Mouse (Mus musculus) intestine, embryonic 15.5 days (tissue): ENCODE results near the gene Rpp38. TPM values are rescaled to one million over a fixed set of nuclear protein-coding genes. Genes with fewer than 3 reads are reported as not detected.

Source experiments
- ATAC-seq: fragments of 200-750 bp; cut with Nextera tagmentation; 2 replicates; pipeline ENCODE4 v1.8.0; 2017; ENCODE audit warnings: moderate TSS enrichment, moderate library complexity
- H3K27ac ChIP-seq: fragments of 300-500 bp; sonication (generic); 2 replicates; pipeline ENCODE4 v1.5.1; 2015; ENCODE audit warnings: mild to moderate bottlenecking, inconsistent platforms
- H3K27me3 ChIP-seq: fragments of 300-500 bp; sonication (generic); replicated peaks from 2 replicates; pipeline ENCODE4 v1.6.1; 2015; ENCODE audit warnings: inconsistent platforms
- H3K36me3 ChIP-seq: fragments of 300-500 bp; sonication (generic); 2 replicates; pipeline ENCODE4 v1.6.1; 2015; ENCODE audit warnings: inconsistent platforms
- H3K4me1 ChIP-seq: fragments of 300-500 bp; sonication (generic); replicated peaks from 2 replicates; pipeline ENCODE4 v1.6.1; 2015; ENCODE audit warnings: inconsistent platforms
- H3K4me2 ChIP-seq: fragments of 300-500 bp; sonication (generic); replicated peaks from 2 replicates; pipeline ENCODE4 v1.6.1; 2015; ENCODE audit warnings: mild to moderate bottlenecking, inconsistent platforms
- H3K4me3 ChIP-seq: fragments of 300-500 bp; sonication (generic); replicated peaks from 2 replicates; pipeline ENCODE4 v1.5.1; 2015; ENCODE audit warnings: inconsistent platforms
- H3K9ac ChIP-seq: fragments of 300-500 bp; sonication (generic); 2 replicates; pipeline ENCODE4 v1.6.1; 2015; ENCODE audit warnings: inconsistent platforms
- H3K9me3 ChIP-seq: fragments of 300-500 bp; sonication (generic); 2 replicates; pipeline ENCODE4 v1.6.1; 2016; ENCODE audit warnings: inconsistent platforms
- WGBS: fragments of 180-500 bp; shearing (Covaris S2); methylation state at CpG from one replicate; pipeline ENCODE4 v1.1.7; 2015; 5-methylcytosine and 5-hydroxymethylcytosine counted together
- polyA plus RNA-seq: library from polyadenylated mRNA; unstranded; fragments of >200 nt; fragmentation: Nextera tagmentation; extraction: Ambion mirVana; gene quantifications from 2 replicates; pipeline ENCODE4 v1.2.1, GENCODE M21; 2015

Gene Rpp38
- polyA plus RNA-seq, 1 experiment from 2014 or later = 27.8 TPM

GRCm38 (mm10) chr2:3284473-3285180 lies 47.8 kb downstream of the Rpp38 start:
- Histone ChIP-seq H3K4me1 (0 out of 2 replicates have a peak, but pooled peaks cover 3% of the 10 kb centered on the region), H3K27me3 (no peaks in the 10 kb centered on the region), H3K9me3 (no peaks in the 10 kb centered on the region), H3K4me3 (peak overlapping the region; percentile 77), H3K36me3 (no peaks in the 10 kb centered on the region), H3K27ac (peak overlapping the region; percentile 81), H3K9ac (peak overlapping the region; percentile 78), H3K4me2 (peak overlapping the region; percentile 88)
- ATAC-seq = peak; percentile 48
- under 1% methylated on average over 59 of the region's 60 CpGs for WGBS

DNA sequence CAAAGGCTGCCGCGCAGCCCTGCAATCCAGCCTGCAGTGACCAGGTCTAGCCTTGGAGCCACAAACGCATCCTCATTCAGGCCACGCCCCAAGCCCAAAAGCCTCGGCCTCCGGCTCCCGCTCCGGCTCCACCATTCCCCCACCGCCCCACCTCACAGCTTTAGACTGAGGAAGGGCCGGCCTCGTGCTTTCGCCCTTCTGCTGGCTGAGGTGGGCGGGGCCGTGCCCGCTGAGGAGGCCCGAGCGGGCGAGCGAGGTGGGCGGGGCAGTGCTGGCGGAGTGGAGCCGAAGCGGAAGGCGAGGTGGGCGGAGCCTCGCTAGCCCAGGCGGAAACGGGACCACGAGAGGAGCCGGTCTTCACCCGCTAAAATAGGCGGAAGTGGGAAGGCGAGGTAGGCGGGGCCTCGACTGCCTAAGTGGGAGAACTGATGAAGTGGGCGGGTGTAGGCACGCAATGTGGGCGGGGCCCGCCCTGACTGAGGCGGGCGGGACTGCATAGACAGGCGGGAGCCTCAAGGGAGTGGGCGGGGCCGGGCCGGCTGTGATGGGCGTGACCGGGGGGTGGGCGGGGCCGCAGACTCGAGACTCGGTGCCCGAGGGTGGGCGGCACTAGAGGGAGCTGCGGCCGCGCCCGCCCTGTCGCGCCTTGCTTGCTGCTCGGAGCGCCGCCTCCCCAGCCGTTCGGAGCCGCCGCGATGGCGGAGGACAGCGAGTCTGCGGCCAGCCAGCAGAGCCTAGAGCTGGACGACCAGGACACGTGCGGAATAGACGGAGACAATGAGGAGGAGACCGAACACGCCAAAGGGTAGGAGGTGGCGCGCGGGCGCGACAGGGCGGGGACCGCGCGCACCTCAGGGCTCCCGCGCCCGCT lies 48.6 kb downstream of the Rpp38 start, which contains the start of gene Nmt2:
Gene Nmt2, plus strand, starts transcription at position 611 of the 871 bp plus-strand sequence.
- H3K4me1 ChIP-seq = 0 out of 2 replicates have a peak, but pooled peaks cover 3% of the 10 kb centered on the region
- no peaks in the 10 kb centered on the region for H3K36me3 ChIP-seq
- ATAC-seq = peak; percentile 97
- H3K4me2 ChIP-seq = peak within 1 kb of the TSS; percentile 88
- H3K9me3 ChIP-seq = no peaks in the 10 kb centered on the region
- H3K9ac ChIP-seq = peak within 1 kb of the TSS; percentile 78
- H3K27ac ChIP-seq = peak within 1 kb of the TSS; percentile 90
- peak within 1 kb of the TSS; percentile 77 for H3K4me3 ChIP-seq
- no peaks in the 10 kb centered on the region for H3K27me3 ChIP-seq
- under 1% methylated on average over 87 of the region's 88 CpGs for WGBS

- WGBS = 9% methylated on average over 12 of the region's 12 CpGs
- Histone ChIP-seq H3K27me3 (no peaks in the 10 kb centered on the region), H3K9ac (peak overlapping the region; percentile 52), H3K4me1 (0 out of 2 replicates have a peak, but pooled peaks cover 3% of the 10 kb centered on the region), H3K27ac (peak overlapping the region; percentile 90), H3K4me3 (peak overlapping the region; percentile 46), H3K36me3 (no peaks in the 10 kb centered on the region), H3K4me2 (peak overlapping the region; percentile 76), H3K9me3 (no peaks in the 10 kb centered on the region)
- peak; percentile 13 for ATAC-seq
These were observed 49.4 kb downstream of the Rpp38 start for GRCm38 (mm10) chr2:3282866-3283601.

- Histone ChIP-seq H3K27me3 (no peaks in the 10 kb centered on the region), H3K4me2 (no peak overlapping the region), H3K9me3 (no peaks in the 10 kb centered on the region), H3K27ac (no peak overlapping the region), H3K9ac (no peak overlapping the region), H3K4me3 (no peak overlapping the region), H3K4me1 (0 out of 2 replicates have a peak, but pooled peaks cover 3% of the 10 kb centered on the region), H3K36me3 (no peaks in the 10 kb centered on the region)
- whole genome bisulfite sequencing = 85% methylated on average over 4 of the region's 4 CpGs
- ATAC-seq = no peak
These were observed 51.1 kb downstream of the Rpp38 start for GRCm38 (mm10) chr2:3281311-3281710.

Other genes with a start within 250 kb of the Rpp38 start
- 27.5 and 28.1 TPM in 2 replicates for gene Fam171a1, start 218.4 kb downstream of the Rpp38 start, polyA plus RNA-seq
- 39.7 and 44.3 TPM in 2 replicates for gene Nmt2, start 48.4 kb downstream of the Rpp38 start, polyA plus RNA-seq
- 1.4 and 2.0 TPM in 2 replicates for gene Acbd7, start 3.5 kb upstream of the Rpp38 start, polyA plus RNA-seq
- not detected in 2 replicates for gene Olah, start 64.6 kb upstream of the Rpp38 start, polyA plus RNA-seq
- not detected in 2 replicates for gene Meig1, start 90.0 kb upstream of the Rpp38 start, polyA plus RNA-seq
- 6.2 and 6.3 TPM in 2 replicates for gene Dclre1c, start 91.5 kb upstream of the Rpp38 start, polyA plus RNA-seq
- gene Suv39h2, start 142.4 kb upstream of the Rpp38 start, polyA plus RNA-seq = 10.8 and 12.5 TPM in 2 replicates
- gene Gm45902, start 180.1 kb upstream of the Rpp38 start, polyA plus RNA-seq = 3.3 and 3.6 TPM in 2 replicates
- gene Hspa14, start 180.2 kb upstream of the Rpp38 start, polyA plus RNA-seq = 98.9 and 107 TPM in 2 replicates
- 0.33 and 0.78 TPM in 2 replicates for gene Cdnf, start 180.4 kb upstream of the Rpp38 start, polyA plus RNA-seq
- gene Fam107b, start 237.8 kb upstream of the Rpp38 start, polyA plus RNA-seq = 41.0 and 44.7 TPM in 2 replicates